Mouse (Mus musculus) gastrocnemius, postnatal 10 days (tissue): ENCODE results near the gene Mdm1. TPM values are rescaled to one million over a fixed set of nuclear protein-coding genes. Genes with fewer than 3 reads are reported as not detected.

Experiments used
- DNase-seq: peaks from one replicate; pipeline ENCODE4 v3.0.0; 2021; ENCODE audit warnings: mixed read lengths
- long read RNA-seq, 2 experiments: library from polyadenylated mRNA; stranded (forward); transcript quantifications; one replicate each; pipeline ENCODE4 v2.0.0; 2021
- total RNA-seq, 2 experiments: library from RNA; stranded (reverse); gene quantifications; 2 replicates each; pipeline ENCODE4 v1.2.3; 2021

Gene Mdm1
- total RNA-seq = 1 to 10 TPM; 3.3 to 5.4 TPM
- long read RNA-seq, experiment 1, partial matches to known transcripts = 0 of 4 reads
- long read RNA-seq, experiment 1, other reads (novel, unspliced or antisense) = 2 of 4 reads
- long read RNA-seq, experiment 2, partial matches to known transcripts = 1 of 3 reads
- long read RNA-seq, experiment 2, other reads (novel, unspliced or antisense) = 1 of 3 reads

- peak; percentile 96 for DNase-seq
Observed at GRCm38 (mm10) chr10:118141018-118141883, at the start of gene Mdm1. TSS of gene Mdm1 (plus strand) at chr10:118141811.

- no peak for DNase-seq
Observed at GRCm38 (mm10) chr10:118092745-118093144, 48.9 kb upstream of the Mdm1 start.

GRCm38 (mm10) chr10:118093728-118094127, 47.9 kb upstream of the Mdm1 start:
- no peak for DNase-seq

GRCm38 (mm10) chr10:118094853-118095252, 46.8 kb upstream of the Mdm1 start:
- DNase-seq = no peak

- DNase-seq = no peak
Observed at GRCm38 (mm10) chr10:118096223-118096622, 45.4 kb upstream of the Mdm1 start.

GRCm38 (mm10) chr10:118097898-118098297, 43.7 kb upstream of the Mdm1 start:
- DNase-seq = no peak

GRCm38 (mm10) chr10:118100570-118100969, 41.0 kb upstream of the Mdm1 start:
- DNase-seq = no peak

- DNase-seq = no peak
Observed at GRCm38 (mm10) chr10:118101056-118101455, 40.6 kb upstream of the Mdm1 start.

GRCm38 (mm10) chr10:118103020-118103666, 38.5 kb upstream of the Mdm1 start:
- DNase-seq = peak; percentile 71

- DNase-seq = no peak
Observed at GRCm38 (mm10) chr10:118103906-118104305, 37.7 kb upstream of the Mdm1 start.

GRCm38 (mm10) chr10:118107031-118107430, 34.6 kb upstream of the Mdm1 start:
- DNase-seq = no peak

- no peak for DNase-seq
Observed at GRCm38 (mm10) chr10:118110006-118110920, 31.3 kb upstream of the Mdm1 start.

GRCm38 (mm10) chr10:118110921-118111301, 30.7 kb upstream of the Mdm1 start:
- DNase-seq = no peak

- DNase-seq = no peak
Observed at GRCm38 (mm10) chr10:118111621-118112020, 30.0 kb upstream of the Mdm1 start.

GRCm38 (mm10) chr10:118112294-118112893, 29.2 kb upstream of the Mdm1 start:
- no peak for DNase-seq

GRCm38 (mm10) chr10:118113256-118113682, 28.3 kb upstream of the Mdm1 start:
- DNase-seq = no peak

GRCm38 (mm10) chr10:118114271-118114670, 27.3 kb upstream of the Mdm1 start:
- no peak for DNase-seq

- no peak for DNase-seq
Observed at GRCm38 (mm10) chr10:118116456-118116855, 25.2 kb upstream of the Mdm1 start.

- DNase-seq = no peak
Observed at GRCm38 (mm10) chr10:118121047-118121936, 20.3 kb upstream of the Mdm1 start.

- DNase-seq = peak; percentile 13
Observed at GRCm38 (mm10) chr10:118121937-118122285, 19.7 kb upstream of the Mdm1 start.
